Mouse (Mus musculus) gastrocnemius, postnatal 14 days (tissue): ENCODE data around the gene Mfap2. TPM values are rescaled to one million over a fixed set of nuclear protein-coding genes. Genes with fewer than 3 reads are reported as not detected.

ENCODE experiments used
- DNase-seq: peaks from one replicate; pipeline ENCODE4 v3.0.0; 2021; ENCODE audit warnings: mixed read lengths
- intact Hi-C: fragments of 180-260 bp; cut with DNase I; formaldehyde crosslinking; loops from one replicate; pipeline ENCODE4 v1.15.1; 2025; ENCODE audit warnings: low total_unique reads
- long read RNA-seq, 2 experiments: library from polyadenylated mRNA; stranded (forward); transcript quantifications; one replicate each; pipeline ENCODE4 v2.0.0; 2021
- total RNA-seq, 2 experiments: library from RNA; stranded (reverse); gene quantifications; 2 replicates each; pipeline ENCODE4 v1.2.3; 2021

Gene Mfap2
- 10 to 100 TPM; 33.9 to 47.3 TPM for total RNA-seq
- long read RNA-seq, experiment 1, transcript Mfap2-201 (9 exons, 1,073 nt): major isoform, 19 of 25 reads
- long read RNA-seq, experiment 1, partial matches to known transcripts: 1 of 25 reads
- long read RNA-seq, experiment 1, other reads (novel, unspliced or antisense): 5 of 25 reads
- long read RNA-seq, experiment 2, transcript Mfap2-201 (9 exons, 1,073 nt): major isoform, 23 of 26 reads
- long read RNA-seq, experiment 2, partial matches to known transcripts: 1 of 26 reads
- long read RNA-seq, experiment 2, other reads (novel, unspliced or antisense): 2 of 26 reads

- intact Hi-C loops: no loop called here
- DNase-seq: no peak
Measured at GRCm38 (mm10) chr4:141010118-141010517, at the start of gene Mfap2. Gene Mfap2, plus strand, starts transcription at chr4:141010418.

GRCm38 (mm10) chr4:140960781-140961466 is 49.3 kb upstream of the Mfap2 start, which contains the start of gene Sdhb:
Gene Sdhb, plus strand, starts transcription at chr4:140961203.
- peak; percentile 98 for DNase-seq
- intact Hi-C loops: no loop called here

GRCm38 (mm10) chr4:140961467-140962206 is 48.6 kb upstream of the Mfap2 start:
- DNase-seq: no peak
- intact Hi-C loops: no loop called here

- intact Hi-C loops: no loop called here
- no peak for DNase-seq
Measured at GRCm38 (mm10) chr4:140962207-140962909, 47.9 kb upstream of the Mfap2 start.

- peak; percentile 56 for DNase-seq
Measured at GRCm38 (mm10) chr4:140962950-140963349, 47.3 kb upstream of the Mfap2 start.

GRCm38 (mm10) chr4:140963941-140964597 is 46.1 kb upstream of the Mfap2 start:
- intact Hi-C loops: loop anchor here (2.0 kb wide), 1 partner anchor 67 kb away; no protein-coding TSS in a partner anchor
- DNase-seq: no peak

More at GRCm38 (mm10) chr4:140962950-140963349, 47.3 kb upstream of the Mfap2 start:
- intact Hi-C loops: no loop called here

GRCm38 (mm10) chr4:140964620-140965019 is 45.6 kb upstream of the Mfap2 start:
- intact Hi-C loops: loop anchor here (2.0 kb wide), 1 partner anchor 66 kb away; no protein-coding TSS in a partner anchor
- peak; percentile 61 for DNase-seq

GRCm38 (mm10) chr4:140967386-140968159 is 42.6 kb upstream of the Mfap2 start:
- DNase-seq: no peak
- intact Hi-C loops: no loop called here

GRCm38 (mm10) chr4:140971691-140972090 is 38.5 kb upstream of the Mfap2 start:
- intact Hi-C loops: no loop called here
- DNase-seq: peak; percentile 1

GRCm38 (mm10) chr4:140974408-140974807 is 35.8 kb upstream of the Mfap2 start:
- intact Hi-C loops: no loop called here
- DNase-seq: no peak

- DNase-seq: no peak
- intact Hi-C loops: no loop called here
Measured at GRCm38 (mm10) chr4:140975356-140975755, 34.9 kb upstream of the Mfap2 start.

- intact Hi-C loops: no loop called here
- DNase-seq: no peak
Measured at GRCm38 (mm10) chr4:140977278-140977677, 32.9 kb upstream of the Mfap2 start.

GRCm38 (mm10) chr4:140977886-140978692 is 32.1 kb upstream of the Mfap2 start:
- DNase-seq: no peak

GRCm38 (mm10) chr4:140981605-140982004 is 28.6 kb upstream of the Mfap2 start:
- intact Hi-C loops: no loop called here
- DNase-seq: no peak

More at GRCm38 (mm10) chr4:140977886-140978692, 32.1 kb upstream of the Mfap2 start:
- intact Hi-C loops: no loop called here

- intact Hi-C loops: no loop called here
- no peak for DNase-seq
Measured at GRCm38 (mm10) chr4:140982808-140983207, 27.4 kb upstream of the Mfap2 start.

GRCm38 (mm10) chr4:140983442-140983841 is 26.8 kb upstream of the Mfap2 start:
- intact Hi-C loops: no loop called here
- peak; percentile 65 for DNase-seq

- no peak for DNase-seq
- intact Hi-C loops: no loop called here
Measured at GRCm38 (mm10) chr4:140984544-140984943, 25.7 kb upstream of the Mfap2 start.
